Mouse (Mus musculus): ENCODE measurements at regions not wholly inside any gene's neighbourhood (a gene's known extent, or its start where the extent isn't known, plus 50 kb on each side); places are given as distances from the start of the nearest gene placed in this dataset.

DNA sequence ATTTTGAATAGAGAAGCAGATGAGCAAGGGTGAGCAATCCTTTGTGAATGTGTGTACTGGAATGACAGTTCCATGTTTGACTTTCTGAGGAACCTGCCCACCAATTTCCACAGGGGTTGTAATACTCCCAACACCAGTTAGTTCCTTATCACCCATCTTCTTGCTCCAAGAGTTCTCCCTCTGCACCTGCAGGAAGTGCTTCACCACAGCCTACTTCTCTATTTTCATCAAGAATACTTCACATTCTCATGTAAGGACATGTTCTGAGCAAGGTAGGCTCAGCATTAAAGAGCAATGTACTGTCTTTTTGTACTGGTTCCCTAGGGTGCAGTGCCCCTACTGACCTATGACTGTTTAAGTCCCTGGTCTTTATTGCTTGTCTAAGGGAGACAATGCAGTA lies 362.9 kb upstream of the Negr1 start:
- Histone ChIP-seq H3K4me1 (no peaks in the 10 kb centered on the region), H3K27ac (no peak overlapping the region), H3K9ac (no peak overlapping the region), H3K4me2 (replicated peaks) (no peak overlapping the region), H3K27me3 (no peaks in the 10 kb centered on the region), H3K9me3 (no peaks in the 10 kb centered on the region), H3K36me3 (no peaks in the 10 kb centered on the region), H3K4me3 (no peak overlapping the region)
- ATAC-seq (ENCODE audit: insufficient number of reproducible peaks, insufficient read depth, low FRiP score, low TSS enrichment) = no peak

- Histone ChIP-seq H3K4me3 (no peak overlapping the region), H3K27ac (no peak overlapping the region), H3K9ac (no peak overlapping the region), H3K4me2 (replicated peaks) (no peak overlapping the region), H3K27me3 (no peaks in the 10 kb centered on the region), H3K9me3 (no peaks in the 10 kb centered on the region), H3K36me3 (no peaks in the 10 kb centered on the region), H3K4me1 (no peaks in the 10 kb centered on the region)
- ATAC-seq (ENCODE audit: insufficient number of reproducible peaks, insufficient read depth, low FRiP score, low TSS enrichment) = no peak
Observed at GRCm38 (mm10) chr3:156199749-156200467, 361.7 kb upstream of the Negr1 start.

- WGBS = 84% methylated on average over 3 of the region's 3 CpGs
- no peaks in the 10 kb centered on the region for H3K9me3 ChIP-seq
Observed at GRCm38 (mm10) chr3:156205246-156205645, 356.3 kb upstream of the Negr1 start.

DNA sequence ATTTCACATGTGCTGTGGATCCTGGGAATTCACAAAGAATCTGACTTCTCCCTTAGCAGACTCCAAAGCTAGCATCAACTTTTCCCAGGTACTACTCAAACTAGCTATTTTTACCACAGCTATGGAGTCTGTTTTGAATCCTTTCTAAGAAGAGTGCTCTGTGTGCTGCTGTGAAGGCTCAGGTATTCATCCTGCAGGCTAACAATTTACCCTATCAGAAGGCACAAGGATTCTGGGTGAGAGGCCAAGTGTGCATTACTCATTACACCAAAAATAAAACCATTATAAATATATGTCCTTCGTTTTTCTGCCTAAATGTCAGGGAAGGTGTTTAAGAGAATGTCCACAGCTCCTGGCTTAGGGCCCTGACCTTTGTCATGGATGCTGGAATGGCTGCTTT lies 353.2 kb upstream of the Negr1 start:
- H3K27me3 ChIP-seq = no peaks in the 10 kb centered on the region
- ATAC-seq (ENCODE audit: insufficient number of reproducible peaks, insufficient read depth, low FRiP score, low TSS enrichment) = no peak
- H3K9me3 ChIP-seq = no peaks in the 10 kb centered on the region
- no peaks in the 10 kb centered on the region for H3K4me1 ChIP-seq
- no peak overlapping the region for H3K9ac ChIP-seq
- H3K4me3 ChIP-seq = no peak overlapping the region
- WGBS = 53% methylated on average over 1 of the region's 1 CpGs
- no peak overlapping the region for H3K27ac ChIP-seq
- no peaks in the 10 kb centered on the region for H3K36me3 ChIP-seq
- H3K4me2 ChIP-seq (replicated peaks) = no peak overlapping the region

More at GRCm38 (mm10) chr3:156205246-156205645, 356.3 kb upstream of the Negr1 start:
- Histone ChIP-seq H3K4me1 (no peaks in the 10 kb centered on the region), H3K27ac (no peak overlapping the region), H3K27me3 (no peaks in the 10 kb centered on the region), H3K9ac (no peak overlapping the region), H3K4me3 (no peak overlapping the region), H3K4me2 (replicated peaks) (no peak overlapping the region), H3K36me3 (no peaks in the 10 kb centered on the region)
- ATAC-seq (ENCODE audit: insufficient number of reproducible peaks, insufficient read depth, low FRiP score, low TSS enrichment) = no peak

DNA sequence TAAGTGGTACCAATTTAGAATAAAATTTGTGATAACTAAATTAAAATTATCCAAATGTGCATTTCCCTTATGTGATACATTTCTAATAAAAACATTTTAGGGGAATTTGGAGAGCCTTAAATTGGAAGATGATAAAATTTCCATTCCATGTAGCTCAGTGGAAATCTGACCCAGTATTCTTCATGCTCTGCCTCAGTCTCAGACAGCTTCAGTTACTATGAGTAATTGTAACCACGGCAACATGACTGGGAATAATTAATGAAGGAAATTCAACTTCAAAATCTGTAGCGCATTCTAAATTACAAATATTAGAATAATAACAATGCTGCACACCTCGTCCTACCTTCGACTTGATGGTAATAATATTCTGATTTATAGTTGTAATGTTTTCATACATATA lies 350.8 kb upstream of the Negr1 start:
- no peak overlapping the region for H3K4me3 ChIP-seq
- H3K9ac ChIP-seq = no peak overlapping the region
- no peaks in the 10 kb centered on the region for H3K4me1 ChIP-seq
- H3K36me3 ChIP-seq = no peaks in the 10 kb centered on the region
- H3K4me2 ChIP-seq (replicated peaks) = no peak overlapping the region
- ATAC-seq (ENCODE audit: insufficient number of reproducible peaks, insufficient read depth, low FRiP score, low TSS enrichment) = no peak
- no peak overlapping the region for H3K27ac ChIP-seq
- 70% methylated on average over 4 of the region's 4 CpGs for WGBS
- H3K9me3 ChIP-seq = no peaks in the 10 kb centered on the region
- H3K27me3 ChIP-seq = no peaks in the 10 kb centered on the region

DNA sequence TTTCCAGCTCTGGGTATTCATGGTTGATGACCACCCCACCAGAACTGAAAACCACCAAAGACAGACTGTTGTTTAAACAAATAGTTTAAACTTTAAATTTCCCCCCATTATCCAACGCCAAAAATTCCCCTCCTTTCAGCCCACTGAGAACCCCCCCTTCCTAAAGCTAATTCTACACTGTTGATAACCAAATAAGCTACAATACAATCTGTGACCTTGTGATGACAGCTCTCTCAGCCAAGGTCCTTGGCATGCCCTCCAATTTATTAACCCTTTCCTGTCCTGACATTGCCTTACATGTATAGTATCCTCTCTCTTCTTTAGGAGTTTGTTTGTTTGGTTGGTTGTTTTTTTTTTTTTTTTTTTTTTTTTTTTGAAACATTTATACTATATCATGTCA lies 346.8 kb upstream of the Negr1 start:
- H3K27me3 ChIP-seq = no peaks in the 10 kb centered on the region
- no peaks in the 10 kb centered on the region for H3K9me3 ChIP-seq
- WGBS = 57% methylated on average over 1 of the region's 1 CpGs
- no peak overlapping the region for H3K27ac ChIP-seq
- H3K36me3 ChIP-seq = no peaks in the 10 kb centered on the region
- no peaks in the 10 kb centered on the region for H3K4me1 ChIP-seq
- no peak overlapping the region for H3K9ac ChIP-seq
- H3K4me2 ChIP-seq (replicated peaks) = no peak overlapping the region
- no peak for ATAC-seq (ENCODE audit: insufficient number of reproducible peaks, insufficient read depth, low FRiP score, low TSS enrichment)
- H3K4me3 ChIP-seq = no peak overlapping the region

GRCm38 (mm10) chr3:156232111-156232510 lies 329.5 kb upstream of the Negr1 start:
- Histone ChIP-seq H3K27ac (no peak overlapping the region), H3K9ac (no peak overlapping the region), H3K36me3 (no peaks in the 10 kb centered on the region), H3K9me3 (no peaks in the 10 kb centered on the region), H3K27me3 (no peaks in the 10 kb centered on the region), H3K4me3 (no peak overlapping the region), H3K4me1 (no peaks in the 10 kb centered on the region), H3K4me2 (replicated peaks) (no peak overlapping the region)
- ATAC-seq (ENCODE audit: insufficient number of reproducible peaks, insufficient read depth, low FRiP score, low TSS enrichment) = no peak
- WGBS = 90% methylated on average over 2 of the region's 2 CpGs

DNA sequence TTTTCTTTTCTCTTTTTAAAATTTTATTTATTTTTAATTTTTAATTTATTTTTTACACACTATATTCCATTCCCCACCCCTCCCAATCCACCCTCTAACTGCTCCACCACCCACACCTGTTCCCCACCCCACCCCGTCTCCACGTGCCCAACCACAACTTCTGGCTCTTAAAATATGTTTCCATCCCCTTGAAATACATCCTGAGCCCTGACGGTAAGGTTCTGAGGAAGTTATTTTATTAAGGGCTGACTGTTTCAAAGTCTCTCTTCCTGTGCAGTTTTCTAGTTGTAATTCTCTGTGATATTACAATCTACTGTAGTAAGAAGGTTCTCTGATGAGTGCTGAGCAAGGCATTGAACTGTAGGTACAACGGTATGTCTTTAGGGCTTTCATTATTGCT lies 325.6 kb upstream of the Negr1 start:
- no peak overlapping the region for H3K9ac ChIP-seq
- H3K4me1 ChIP-seq = no peaks in the 10 kb centered on the region
- H3K4me2 ChIP-seq (replicated peaks) = no peak overlapping the region
- H3K27ac ChIP-seq = no peak overlapping the region
- no peaks in the 10 kb centered on the region for H3K27me3 ChIP-seq
- WGBS = 87% methylated on average over 4 of the region's 4 CpGs
- ATAC-seq (ENCODE audit: insufficient number of reproducible peaks, insufficient read depth, low FRiP score, low TSS enrichment) = no peak
- no peak overlapping the region for H3K4me3 ChIP-seq
- H3K36me3 ChIP-seq = no peaks in the 10 kb centered on the region
- H3K9me3 ChIP-seq = no peaks in the 10 kb centered on the region

GRCm38 (mm10) chr3:156252256-156252861 lies 309.2 kb upstream of the Negr1 start:
- Histone ChIP-seq H3K36me3 (no peaks in the 10 kb centered on the region), H3K4me2 (replicated peaks) (no peak overlapping the region), H3K9ac (no peak overlapping the region), H3K4me1 (no peaks in the 10 kb centered on the region), H3K27ac (no peak overlapping the region), H3K4me3 (no peak overlapping the region), H3K9me3 (no peaks in the 10 kb centered on the region), H3K27me3 (no peaks in the 10 kb centered on the region)
- ATAC-seq (ENCODE audit: insufficient number of reproducible peaks, insufficient read depth, low FRiP score, low TSS enrichment) = no peak
- 88% methylated on average over 6 of the region's 6 CpGs for WGBS

DNA sequence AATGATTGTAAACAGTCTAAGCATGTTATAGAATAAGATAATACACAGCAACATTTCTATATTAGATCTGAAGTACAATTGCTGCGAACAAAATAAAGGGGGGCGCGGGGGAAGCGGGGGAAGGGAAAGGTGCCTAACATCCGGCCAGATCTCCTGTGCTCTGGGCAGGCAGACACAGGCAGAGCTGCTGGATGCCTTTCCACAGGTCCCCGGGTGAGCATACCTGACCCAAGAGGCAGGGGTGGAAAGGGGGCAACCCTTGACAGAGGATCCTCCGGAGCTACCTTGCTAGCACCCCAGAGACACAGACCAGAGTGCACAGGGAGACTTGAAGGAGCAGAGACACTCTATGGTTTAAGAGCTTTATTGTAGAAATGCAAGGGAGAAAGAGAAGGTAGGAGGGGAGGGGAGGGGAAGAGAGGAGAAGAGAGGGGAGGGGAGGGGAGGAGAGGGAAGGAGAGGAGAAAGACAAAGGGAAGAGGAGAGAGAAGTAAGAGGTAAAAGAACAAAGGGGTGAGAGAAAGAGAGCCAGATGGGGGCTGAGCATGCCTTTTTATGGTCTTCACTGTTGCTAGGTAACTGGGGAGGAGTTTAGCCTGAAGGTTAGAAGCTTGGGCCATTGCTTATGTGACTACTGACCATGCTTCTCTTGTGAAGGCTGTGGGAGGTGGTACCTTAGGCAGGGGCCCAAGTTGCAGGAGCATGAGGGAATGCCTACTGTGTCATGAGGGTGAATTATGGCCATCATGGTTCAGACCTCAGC lies 308.2 kb upstream of the Negr1 start:
- no peak overlapping the region for H3K4me2 ChIP-seq (replicated peaks)
- H3K9me3 ChIP-seq = no peaks in the 10 kb centered on the region
- H3K4me1 ChIP-seq = no peaks in the 10 kb centered on the region
- no peak overlapping the region for H3K4me3 ChIP-seq
- H3K27me3 ChIP-seq = no peaks in the 10 kb centered on the region
- H3K9ac ChIP-seq = no peak overlapping the region
- no peak overlapping the region for H3K27ac ChIP-seq
- WGBS = 74% methylated on average over 7 of the region's 7 CpGs
- no peaks in the 10 kb centered on the region for H3K36me3 ChIP-seq
- ATAC-seq (ENCODE audit: insufficient number of reproducible peaks, insufficient read depth, low FRiP score, low TSS enrichment) = no peak

DNA sequence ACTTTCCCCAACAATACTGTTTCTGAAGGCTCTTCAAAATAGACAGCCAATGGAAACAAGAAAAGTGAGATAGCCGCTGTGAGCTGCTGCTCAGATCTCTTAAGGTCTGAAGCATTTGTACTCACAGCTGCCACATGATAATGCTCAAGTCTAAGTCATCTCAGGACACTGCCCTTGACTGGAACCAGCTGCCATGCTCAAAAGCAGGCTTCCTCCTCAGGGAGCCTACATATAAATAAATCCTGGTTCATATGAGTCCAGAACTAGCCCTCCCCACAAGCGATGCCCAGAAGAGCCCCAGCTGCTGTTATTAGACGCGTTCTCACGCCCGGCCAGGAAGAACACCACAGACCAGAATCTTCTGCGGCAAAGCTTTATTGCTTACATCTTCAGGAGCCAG lies 304.9 kb upstream of the Negr1 start:
- no peaks in the 10 kb centered on the region for H3K9me3 ChIP-seq
- WGBS = 80% methylated on average over 7 of the region's 7 CpGs
- no peak for ATAC-seq (ENCODE audit: insufficient number of reproducible peaks, insufficient read depth, low FRiP score, low TSS enrichment)

GRCm38 (mm10) chr3:156264654-156265053 lies 296.9 kb upstream of the Negr1 start:
- ATAC-seq (ENCODE audit: insufficient number of reproducible peaks, insufficient read depth, low FRiP score, low TSS enrichment) = no peak
- 94% methylated on average over 6 of the region's 6 CpGs for WGBS
- H3K4me2 ChIP-seq (replicated peaks) = no peak overlapping the region
- no peaks in the 10 kb centered on the region for H3K27me3 ChIP-seq
- no peak overlapping the region for H3K27ac ChIP-seq
- H3K9me3 ChIP-seq = no peaks in the 10 kb centered on the region
- no peaks in the 10 kb centered on the region for H3K4me1 ChIP-seq
- no peaks in the 10 kb centered on the region for H3K36me3 ChIP-seq
- no peak overlapping the region for H3K9ac ChIP-seq
- no peak overlapping the region for H3K4me3 ChIP-seq

More for the DNA sequence above, 304.9 kb upstream of the Negr1 start:
- Histone ChIP-seq H3K4me2 (replicated peaks) (no peak overlapping the region), H3K4me3 (no peak overlapping the region), H3K27ac (no peak overlapping the region), H3K27me3 (no peaks in the 10 kb centered on the region), H3K36me3 (no peaks in the 10 kb centered on the region), H3K4me1 (no peaks in the 10 kb centered on the region), H3K9ac (no peak overlapping the region)

Measured in embryonic facial prominence, embryonic 12.5 days (tissue).